Mouse (Mus musculus): ENCODE measurements around the gene Plcg1.

The Plcg1 gene

DNA sequence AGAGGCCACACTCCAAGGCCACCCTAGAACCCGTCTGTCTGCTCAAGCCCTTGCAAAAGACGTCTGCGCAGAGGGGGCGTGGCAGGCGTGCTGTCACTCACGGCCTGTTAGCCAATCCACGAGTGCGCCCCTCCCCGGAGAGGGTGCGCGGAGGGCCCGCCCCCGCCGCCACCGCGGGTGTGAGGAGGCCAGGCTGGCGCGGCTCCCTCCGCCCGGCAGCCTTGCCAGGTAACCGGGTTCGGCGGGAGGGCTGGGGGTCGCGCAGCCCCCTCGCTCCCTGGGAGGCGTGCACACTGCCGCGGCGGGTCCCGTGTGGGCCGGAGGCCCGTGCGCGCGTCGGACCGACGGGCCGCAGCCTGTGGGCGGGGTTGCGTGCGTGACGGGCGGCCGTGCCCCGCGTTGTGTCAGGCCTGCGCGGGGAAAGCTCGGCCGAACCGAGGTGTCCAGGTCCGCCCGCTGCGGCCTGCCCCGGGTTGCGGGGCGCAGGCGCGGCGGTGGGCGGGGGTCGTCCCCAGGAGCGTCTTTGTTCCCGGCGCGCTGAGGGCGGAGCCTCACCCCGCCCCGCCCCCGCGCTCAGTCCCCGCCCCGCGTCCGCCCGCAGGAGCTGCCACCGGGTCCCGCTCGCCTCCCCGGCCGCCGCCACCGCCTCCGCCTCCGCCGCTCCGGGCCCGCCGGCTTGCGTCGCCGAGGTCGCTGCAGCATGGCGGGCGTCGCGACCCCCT is at the start of gene Plcg1:
Gene Plcg1 (plus strand): TSS at position 184 of the 722 bp plus-strand sequence.
- DNase-seq (ENCODE audit: low spot score), result peak; percentile 61

DNA sequence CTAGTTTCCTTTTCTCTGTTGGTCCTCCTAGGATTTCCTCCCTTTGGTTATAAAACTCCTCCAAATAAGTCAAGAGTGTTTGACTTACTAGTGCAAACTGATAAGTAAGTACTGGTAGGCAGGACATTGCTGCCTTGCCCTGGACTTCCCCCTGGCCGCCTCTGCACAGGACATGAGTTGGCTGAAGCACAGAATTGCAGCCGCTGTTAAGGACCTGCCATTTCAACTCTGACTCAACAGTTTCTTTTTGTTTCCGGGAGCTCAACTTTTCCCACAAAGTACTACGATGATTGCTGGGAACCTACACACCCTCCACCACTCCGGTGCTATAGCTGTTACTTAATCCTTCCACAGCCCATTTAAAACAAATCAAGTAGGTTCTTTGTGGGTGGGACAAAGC is 30.8 kb upstream of the Plcg1 start:
- no peak for DNase-seq (ENCODE audit: low spot score)

DNA sequence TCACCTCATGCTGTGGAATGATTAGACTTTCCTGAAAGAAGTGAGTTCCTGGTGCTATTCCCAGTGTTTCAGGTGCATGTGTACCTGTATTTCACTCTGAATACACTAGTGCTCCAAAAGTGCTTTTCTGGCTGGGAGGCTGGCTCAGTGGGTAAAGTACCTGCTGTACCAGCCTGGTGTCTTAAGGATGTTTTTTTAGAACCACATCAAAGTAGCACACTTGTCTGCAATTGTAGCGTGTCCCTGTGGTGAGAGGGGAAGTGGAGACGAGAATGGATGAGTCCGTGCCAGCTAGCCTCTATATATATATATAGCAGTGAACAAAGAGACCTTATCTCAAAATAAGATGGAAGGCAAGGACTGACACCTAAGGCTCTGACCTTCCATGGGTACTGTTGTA is 29.5 kb upstream of the Plcg1 start:
- no peak for DNase-seq (ENCODE audit: low spot score)

DNA sequence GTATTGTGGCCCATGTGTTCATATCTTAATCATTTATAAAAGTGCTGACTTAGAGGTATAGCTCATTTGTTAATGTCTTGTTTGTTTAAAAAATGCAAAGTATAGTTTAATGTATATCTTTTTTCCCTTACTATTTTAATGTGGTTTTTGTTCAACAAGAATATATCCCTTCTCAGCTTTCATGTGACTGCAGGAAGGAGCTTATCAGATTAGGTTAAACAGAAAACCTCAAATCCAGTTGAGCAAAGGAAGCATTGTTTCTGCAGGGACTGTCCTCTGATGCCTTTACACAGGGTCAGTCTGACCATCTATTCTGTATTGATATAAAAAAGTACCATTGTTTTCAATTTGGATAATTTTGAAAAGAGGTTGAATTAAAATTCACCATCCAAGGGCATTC is 28.3 kb upstream of the Plcg1 start:
- no peak for DNase-seq (ENCODE audit: low spot score)

DNA sequence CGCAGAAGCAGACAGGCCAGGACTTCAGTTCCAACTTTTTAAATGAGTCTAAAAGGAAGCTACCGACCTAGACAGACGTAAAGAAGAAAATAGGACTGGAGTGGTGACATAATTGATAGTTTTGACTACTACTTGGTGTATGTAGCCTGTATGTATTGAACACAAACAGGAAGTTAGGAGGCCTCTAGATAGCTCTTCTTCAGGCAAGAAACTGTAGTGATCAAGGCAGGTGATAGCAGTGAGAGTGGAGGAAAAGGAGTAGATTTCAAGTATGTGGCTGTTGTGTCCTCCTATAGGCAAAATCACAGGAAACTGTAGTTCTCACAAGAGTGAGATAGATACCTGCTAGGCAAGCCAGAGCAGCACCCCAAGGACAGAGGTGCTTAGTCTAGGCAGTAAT is 23.4 kb upstream of the Plcg1 start:
- DNase-seq (ENCODE audit: low spot score), result no peak

DNA sequence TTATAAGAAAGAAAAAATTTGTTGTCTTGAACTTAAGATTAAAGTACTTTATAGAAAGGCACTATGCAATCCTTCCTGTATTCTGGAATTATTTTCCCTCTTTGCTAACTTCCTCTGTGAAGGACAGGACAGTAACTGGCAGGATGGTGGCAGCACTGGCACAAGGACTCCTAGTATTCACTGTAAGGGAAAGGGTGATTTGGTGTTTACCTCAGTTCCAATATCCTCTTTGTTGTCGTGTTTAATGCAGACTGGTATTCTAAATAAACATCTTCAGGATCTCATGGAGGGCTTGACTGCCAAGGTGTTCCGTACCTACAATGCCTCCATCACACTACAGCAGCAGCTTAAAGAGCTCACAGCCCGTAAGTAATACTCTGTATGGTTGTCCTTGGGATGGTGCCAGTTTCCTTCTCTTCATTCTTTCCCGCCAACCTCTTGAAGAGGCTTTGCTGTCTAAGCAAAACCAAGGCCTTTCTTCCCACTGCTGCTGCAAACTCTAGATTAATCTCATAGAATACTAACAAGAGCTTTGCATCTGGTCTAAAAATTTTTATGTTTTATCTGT is 15.6 kb upstream of the Plcg1 start:
- no peak for DNase-seq (ENCODE audit: low spot score)

DNA sequence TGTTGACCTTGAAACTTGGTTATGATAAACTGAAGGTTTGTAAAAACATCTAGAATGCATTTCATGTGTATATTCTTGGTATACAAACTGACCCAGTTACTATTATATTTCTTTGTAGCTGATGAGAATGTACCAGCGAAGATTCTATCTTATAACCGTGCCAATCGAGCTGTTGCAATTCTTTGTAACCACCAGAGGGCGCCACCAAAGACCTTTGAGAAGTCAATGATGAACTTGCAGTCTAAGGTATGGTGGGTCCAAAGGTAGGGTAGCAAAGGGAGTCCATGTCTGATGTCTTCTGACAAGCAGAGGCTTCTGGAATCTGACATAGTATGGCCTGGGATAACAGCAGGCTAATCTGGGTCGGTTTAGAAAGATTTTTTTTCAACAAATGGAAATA is 13.8 kb upstream of the Plcg1 start:
- DNase-seq (ENCODE audit: low spot score), result no peak

DNA sequence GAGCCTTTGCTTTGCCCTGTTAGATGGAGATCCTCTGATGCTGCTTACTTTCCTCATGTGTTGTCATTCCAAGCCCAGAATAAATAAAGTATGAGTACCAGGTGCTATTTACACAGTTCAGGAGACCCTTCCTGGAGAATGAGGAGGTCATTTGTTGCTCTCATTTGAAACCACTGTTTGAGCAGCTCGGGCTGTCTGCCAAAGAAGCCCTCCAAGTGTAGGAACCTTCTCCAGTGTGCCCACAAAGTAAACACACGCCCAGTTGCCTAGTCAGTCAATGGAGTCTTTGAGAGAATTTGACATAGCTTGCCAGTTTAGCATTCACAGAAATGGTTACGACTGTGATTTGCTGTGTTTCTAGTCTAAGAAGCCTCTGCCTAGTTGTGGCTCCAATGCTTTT is 12.3 kb upstream of the Plcg1 start:
- DNase-seq (ENCODE audit: low spot score), result no peak

DNA sequence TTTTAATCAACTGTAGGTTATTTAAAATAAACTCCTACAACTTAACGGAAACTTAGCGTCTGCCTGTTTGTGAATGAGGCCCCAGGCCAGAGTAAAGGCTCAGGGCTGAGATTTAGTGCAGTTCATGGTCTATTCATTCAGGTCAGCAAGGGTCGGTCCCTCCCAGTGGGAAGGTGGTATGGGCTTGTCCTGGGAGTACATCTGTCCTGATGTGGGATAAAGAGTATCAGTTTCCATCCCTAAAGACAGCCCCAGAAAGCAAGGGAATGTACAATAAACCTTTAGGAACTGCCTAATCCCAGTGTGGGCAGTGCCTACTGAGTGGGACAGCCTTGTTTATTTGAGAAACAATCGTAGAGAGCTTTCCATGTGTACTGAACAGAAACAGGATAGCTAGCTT is 8.4 kb upstream of the Plcg1 start:
- DNase-seq (ENCODE audit: low spot score), result no peak

DNA sequence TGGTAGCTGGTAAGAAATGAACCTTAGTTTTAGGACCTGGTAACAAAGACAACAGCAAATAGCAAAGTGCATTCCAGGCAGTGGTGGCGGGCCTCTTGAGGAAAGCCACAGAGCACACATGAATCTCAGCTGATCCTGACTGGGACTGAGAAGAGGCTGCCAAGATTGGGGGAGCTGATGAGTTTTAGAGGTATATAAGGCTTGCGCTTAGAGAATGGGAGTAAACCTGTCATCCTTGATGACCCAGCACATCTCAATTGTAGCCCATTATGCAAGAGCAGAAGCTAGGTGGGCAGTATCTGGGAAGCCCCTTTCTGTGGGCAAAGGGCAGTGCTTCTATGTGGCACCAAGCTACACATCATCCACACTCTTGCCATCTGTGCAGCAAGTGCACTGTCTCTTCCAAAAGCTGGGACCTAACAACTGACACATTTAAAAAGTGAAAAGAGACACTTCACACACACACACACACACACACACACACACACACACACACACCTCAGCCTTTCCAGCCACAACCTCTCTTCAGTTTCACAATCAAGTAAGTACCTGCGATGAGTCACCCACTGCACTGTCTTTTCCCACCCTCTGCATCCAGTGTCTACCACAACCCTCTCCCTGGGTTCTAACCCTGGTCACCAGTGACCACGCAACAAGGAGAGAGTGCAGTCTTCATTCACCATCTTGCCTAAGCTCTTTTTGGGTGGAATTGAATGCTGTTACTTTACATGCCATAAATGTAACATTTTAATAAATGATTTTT is 7.3 kb upstream of the Plcg1 start:
- no peak for DNase-seq (ENCODE audit: low spot score)

DNA sequence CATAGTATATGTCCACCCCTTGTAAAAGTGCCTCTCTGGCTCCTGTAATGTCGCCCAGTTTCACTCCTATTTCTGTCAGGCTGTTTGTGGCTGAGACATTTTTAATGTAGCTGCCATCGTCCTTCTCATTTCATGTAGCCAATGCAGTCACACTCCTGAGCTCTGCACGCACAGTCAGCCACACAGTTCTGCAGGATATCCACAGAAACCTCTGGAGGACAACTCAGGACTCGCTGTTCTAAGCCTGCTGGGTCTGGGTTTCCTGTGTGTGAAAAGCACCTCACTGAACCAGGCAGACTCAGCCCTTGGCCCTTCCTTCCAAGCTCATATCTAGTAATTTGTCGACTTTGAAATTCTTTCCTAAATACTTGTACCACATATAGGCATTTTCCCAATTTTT is 6.6 kb upstream of the Plcg1 start:
- DNase-seq (ENCODE audit: low spot score), result no peak

DNA sequence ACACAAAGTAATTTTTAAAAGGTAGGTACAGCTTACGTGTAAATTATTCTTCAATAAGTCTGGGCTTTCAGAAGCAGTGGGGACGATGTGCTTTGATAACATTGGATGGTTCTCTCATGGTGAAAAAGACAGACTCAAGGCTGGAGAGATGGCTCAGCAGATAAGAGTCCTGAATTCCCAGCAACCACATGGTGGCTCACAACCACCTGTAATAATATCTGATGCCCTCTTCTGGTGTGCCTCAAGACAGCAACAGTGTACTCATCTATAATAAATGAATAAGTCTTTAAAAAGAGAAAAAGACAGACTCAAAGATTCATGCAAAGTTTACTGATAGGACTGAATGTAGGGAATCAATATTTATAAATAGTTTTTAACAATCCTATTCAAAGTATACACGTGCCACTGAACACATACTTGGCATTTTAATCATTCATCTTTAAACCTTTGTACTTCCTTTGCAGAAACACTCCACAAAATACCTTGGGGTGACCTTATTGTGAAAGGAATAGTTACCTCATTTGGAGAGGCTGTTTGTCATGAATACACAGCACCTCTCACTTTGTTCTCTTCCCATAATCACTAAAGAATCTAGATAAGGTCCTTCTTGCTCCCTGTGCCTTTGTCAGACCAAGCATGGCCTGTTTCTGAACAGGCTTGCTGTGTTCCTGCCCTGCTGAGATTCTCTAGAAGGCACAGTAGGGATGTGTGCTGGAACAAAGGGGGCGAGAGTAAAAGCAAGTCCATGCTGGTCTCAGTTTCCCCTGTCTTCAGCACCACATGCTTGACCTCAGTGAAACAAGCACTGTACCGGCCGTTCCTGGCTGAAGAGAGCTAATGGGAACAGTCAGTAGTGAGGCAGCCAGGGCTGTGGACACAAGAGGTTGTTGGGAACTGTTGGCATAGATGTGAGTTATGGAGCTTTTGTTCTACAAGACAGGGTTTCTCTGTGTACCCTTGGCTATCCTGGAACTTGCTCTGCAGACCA is 4.9 kb upstream of the Plcg1 start:
- DNase-seq (ENCODE audit: low spot score), result no peak

DNA sequence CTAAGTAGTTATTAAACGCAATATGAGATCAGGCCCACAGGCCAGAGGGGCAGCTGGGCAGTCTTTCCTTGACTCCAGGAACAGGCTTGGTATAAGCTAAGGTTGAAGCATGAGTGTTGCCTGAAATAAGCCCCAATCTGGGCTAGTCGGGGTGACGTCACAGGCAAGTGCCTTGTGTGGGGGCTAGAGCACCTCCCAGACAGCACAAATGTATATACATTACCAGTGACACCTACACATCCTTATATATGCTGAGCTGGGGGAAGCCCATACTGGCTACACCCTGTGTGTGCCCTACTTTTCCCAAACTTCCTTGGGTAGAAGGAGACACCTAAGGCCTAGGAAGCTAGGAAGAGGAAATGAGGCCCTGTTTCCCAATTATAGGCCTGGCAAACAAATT is 2.1 kb upstream of the Plcg1 start:
- DNase-seq (ENCODE audit: low spot score), result no peak

DNA sequence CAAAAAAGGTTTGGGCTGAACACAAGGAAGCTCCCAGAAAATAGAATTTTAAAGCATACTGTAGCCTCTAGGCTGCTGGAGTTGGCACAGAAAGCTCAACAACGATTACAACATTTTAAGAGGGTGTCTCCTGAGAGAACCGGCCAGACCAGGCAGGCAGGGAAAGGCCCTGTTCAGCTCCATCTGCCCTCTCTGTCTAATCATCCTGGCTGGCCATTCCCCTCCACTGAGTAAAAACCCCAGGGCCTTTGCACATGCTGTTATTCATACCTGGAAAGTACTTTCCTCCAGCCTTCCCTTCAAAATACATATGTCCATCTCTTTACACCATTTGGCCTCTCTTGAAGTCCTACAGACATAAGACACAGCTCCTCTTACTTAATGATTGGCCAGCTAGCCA is 1.7 kb upstream of the Plcg1 start:
- DNase-seq (ENCODE audit: low spot score), result no peak

DNA sequence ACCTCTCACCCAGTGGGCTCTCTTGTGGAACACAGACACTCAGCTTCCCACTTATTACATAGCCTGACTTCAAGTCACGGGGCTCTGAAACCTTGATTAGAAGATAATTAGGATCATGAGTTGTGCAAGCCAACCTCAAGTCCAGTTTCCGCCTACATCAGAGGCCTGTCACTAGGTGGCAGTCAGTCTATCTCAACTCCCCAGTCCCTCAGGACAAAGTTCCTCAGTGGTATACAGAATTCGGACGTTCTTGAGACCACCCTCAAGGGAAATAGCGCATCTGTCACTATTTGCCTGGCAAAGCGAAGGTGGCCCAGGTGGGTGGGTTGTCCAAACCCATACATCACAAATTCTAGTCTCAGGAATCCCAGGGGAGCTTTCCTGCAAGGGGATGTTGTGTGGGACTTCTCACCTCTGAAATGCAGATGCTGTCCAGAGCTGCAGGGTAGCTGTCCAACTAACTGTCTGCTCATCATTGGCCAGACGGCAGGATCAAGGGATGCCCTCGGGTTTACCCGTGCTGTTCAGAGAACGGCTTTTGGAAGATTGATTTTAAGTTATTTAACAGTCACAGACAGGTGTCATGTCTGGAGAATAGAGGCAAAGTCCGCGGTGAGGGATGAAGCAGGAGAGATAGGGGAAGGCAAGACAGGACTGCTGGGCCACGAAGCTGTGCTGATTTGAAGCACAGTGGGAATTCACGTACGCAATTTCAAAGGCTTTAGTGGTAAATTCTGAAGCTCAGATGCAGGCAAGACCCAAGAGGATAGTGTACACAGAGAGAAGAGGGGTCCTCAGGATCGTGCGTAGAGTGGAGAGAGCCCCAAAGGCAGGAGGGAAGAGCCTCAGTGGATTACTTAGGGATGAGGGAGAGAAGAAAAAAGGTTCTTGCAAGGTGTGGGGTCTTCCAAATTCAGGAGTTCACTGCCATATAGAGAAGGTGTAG is 976 bp upstream of the Plcg1 start:
- DNase-seq (ENCODE audit: low spot score), result no peak

DNA sequence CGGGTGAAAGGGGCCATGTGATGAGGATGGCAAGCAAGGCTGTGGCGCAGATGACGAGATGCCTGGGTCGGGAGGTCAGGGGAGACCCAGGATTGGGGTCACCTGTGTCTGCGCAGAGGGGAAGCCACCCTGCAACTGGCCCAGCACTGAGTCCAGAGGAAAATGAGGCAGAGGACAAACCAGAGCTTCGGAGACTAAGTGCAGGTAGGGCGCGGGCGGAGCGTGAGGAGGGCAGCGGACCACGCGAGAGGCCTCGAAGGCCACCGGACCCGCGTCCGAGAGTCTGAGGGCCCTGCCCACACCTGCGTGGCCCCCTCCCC is 343 bp upstream of the Plcg1 start:
- no peak for DNase-seq (ENCODE audit: low spot score)

DNA sequence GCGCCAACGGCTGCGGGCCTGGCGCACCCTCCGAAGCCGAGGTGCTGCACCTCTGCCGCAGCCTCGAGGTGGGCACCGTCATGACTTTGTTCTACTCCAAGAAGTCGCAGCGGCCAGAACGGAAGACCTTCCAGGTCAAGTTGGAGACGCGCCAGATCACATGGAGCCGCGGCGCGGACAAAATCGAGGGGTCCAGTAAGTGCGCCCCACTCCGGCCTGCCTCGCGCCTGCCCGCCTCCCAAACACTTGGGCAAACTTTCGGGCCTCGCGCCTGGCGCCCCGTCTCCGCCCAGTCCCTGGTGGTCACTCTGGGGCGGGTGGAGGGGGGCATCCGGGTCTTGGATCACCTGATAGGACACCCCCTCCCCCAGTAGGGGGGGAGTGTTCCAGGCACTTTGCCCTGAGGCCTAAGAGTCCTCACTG is 750 bp downstream of the Plcg1 start:
- DNase-seq (ENCODE audit: low spot score), result no peak

DNA sequence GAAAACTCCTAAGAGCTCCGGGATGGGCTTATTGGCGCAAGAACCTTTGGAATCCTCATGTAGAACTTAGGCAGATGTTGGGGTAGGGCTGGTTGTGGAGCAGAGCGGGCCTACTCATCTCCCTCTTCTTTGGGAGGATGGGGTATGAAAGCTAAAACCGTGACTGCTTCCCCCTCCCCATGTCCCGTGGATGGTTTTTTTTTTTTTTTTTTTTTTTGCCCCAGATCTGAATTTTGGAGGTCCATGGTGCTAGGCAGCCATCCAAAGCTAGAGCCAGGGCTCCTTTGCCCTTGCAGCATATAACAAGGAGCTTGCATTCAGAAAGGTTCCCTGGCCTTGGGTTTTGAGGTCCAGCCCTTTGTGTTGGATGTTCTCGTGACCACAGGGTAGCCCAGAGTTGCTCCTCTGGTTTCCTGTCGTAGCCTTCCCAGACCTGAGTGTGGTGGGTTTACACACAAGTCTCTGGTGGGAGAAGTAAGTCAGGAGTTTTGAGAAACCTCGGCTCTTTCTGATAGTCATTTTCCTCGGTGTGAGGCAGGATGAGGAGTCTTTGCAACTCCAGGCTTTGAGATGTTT is 1.4 kb downstream of the Plcg1 start:
- DNase-seq (ENCODE audit: low spot score), result no peak

DNA sequence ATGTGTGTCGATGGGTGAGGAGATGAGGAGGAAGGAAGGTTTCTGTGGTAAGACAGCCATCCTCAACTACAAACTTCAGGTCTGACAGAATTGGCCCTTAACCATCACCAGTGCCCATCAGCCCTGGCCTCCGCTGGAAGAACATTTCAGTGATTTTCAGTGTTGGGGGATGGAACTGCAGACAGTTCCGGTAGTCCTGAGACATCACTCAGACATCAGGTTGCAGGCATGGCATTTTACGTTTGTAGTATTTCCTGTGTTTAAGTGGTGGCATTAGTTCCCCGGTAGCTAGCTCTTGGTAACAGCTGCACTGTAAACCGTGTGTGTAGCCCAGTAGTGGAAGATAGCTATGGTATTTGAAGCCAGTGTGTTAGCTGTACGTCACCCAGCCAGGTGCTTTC is 2.0 kb downstream of the Plcg1 start:
- DNase-seq (ENCODE audit: low spot score), result no peak

DNA sequence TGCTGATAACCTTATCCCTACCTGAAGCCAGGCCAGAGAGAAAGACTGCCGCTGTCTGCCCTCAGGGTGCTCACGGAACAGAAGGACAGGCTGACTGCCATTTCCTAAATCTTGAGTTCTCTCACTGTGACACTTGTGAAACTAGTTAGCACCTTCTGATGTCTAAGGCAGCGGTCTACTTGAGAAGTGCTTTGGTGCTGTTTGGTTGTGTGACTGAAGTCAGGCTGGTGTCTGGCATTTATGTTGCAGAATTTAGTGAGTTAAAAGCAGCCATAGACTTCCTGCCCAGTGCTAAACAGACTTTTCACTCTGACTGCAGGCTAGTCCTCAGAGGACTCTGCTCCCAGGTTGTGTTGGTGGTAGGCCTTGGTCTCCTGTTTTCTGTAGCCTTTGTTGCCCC is 3.2 kb downstream of the Plcg1 start:
- DNase-seq (ENCODE audit: low spot score), result no peak

Measured in layer of hippocampus, adult 9-10 months (tissue).